Mouse (Mus musculus) embryonic facial prominence, embryonic 15.5 days (tissue): ENCODE data around the gene Chd9. TPM values are rescaled to one million over a fixed set of nuclear protein-coding genes. Genes with fewer than 3 reads are reported as not detected.
A peak's percentile ranks its signal among the peaks of the same experiment; 100 is the strongest.

ENCODE experiments used
- ATAC-seq: fragments of 200-750 bp; cut with Nextera tagmentation; 2 replicates; pipeline ENCODE4 v1.8.0; 2017; ENCODE audit warnings: low read depth, moderate TSS enrichment; ENCODE audit not compliant: insufficient number of reproducible peaks, low FRiP score, low TSS enrichment
- H3K27ac ChIP-seq: fragments of 300-500 bp; sonication (generic); replicated peaks from 2 replicates; pipeline ENCODE4 v1.5.1; 2015; ENCODE audit warnings: mild to moderate bottlenecking, inconsistent platforms
- H3K27me3 ChIP-seq: fragments of 300-500 bp; sonication (generic); 2 replicates; pipeline ENCODE4 v1.6.1; 2015; ENCODE audit warnings: inconsistent platforms
- H3K36me3 ChIP-seq: fragments of 300-500 bp; sonication (generic); 2 replicates; pipeline ENCODE4 v1.6.1; 2015; ENCODE audit warnings: mild to moderate bottlenecking, inconsistent platforms
- H3K4me1 ChIP-seq: fragments of 300-500 bp; sonication (generic); 2 replicates; pipeline ENCODE4 v1.6.1; 2015; ENCODE audit warnings: inconsistent platforms
- H3K4me2 ChIP-seq: fragments of 300-500 bp; sonication (generic); replicated peaks from 2 replicates; pipeline ENCODE4 v1.6.1; 2015; ENCODE audit warnings: mild to moderate bottlenecking, inconsistent platforms
- H3K4me3 ChIP-seq: fragments of 300-500 bp; sonication (generic); replicated peaks from 2 replicates; pipeline ENCODE4 v1.5.1; 2015; ENCODE audit warnings: mild to moderate bottlenecking, inconsistent platforms
- H3K9ac ChIP-seq: fragments of 300-500 bp; sonication (generic); 2 replicates; pipeline ENCODE4 v1.6.1; 2015; ENCODE audit warnings: inconsistent platforms
- H3K9me3 ChIP-seq: fragments of 300-500 bp; sonication (generic); replicated peaks from 2 replicates; pipeline ENCODE4 v1.6.1; 2016; ENCODE audit warnings: inconsistent platforms
- WGBS: fragments of 180-500 bp; shearing (Covaris S2); methylation state at CpG from one replicate; pipeline ENCODE4 v1.1.7; 2015; 5-methylcytosine and 5-hydroxymethylcytosine counted together
- polyA plus RNA-seq: library from polyadenylated mRNA; unstranded; fragments of >200 nt; fragmentation: Nextera tagmentation; extraction: Ambion mirVana; gene quantifications from 2 replicates; pipeline ENCODE4 v1.2.1, GENCODE M21; 2015

The Chd9 gene
- polyA plus RNA-seq, 1 experiment from 2014 or later = 139 TPM

- Histone ChIP-seq H3K4me2 (peak overlapping the region; percentile 10; the same call in 1 of the 2 replicates), H3K27ac (peak overlapping the region; percentile 70), H3K4me3 (no peak overlapping the region), H3K4me1 (peaks cover 25% of the 10 kb centered on the region), H3K9me3 (no peaks in the 10 kb centered on the region), H3K27me3 (no peaks in the 10 kb centered on the region), H3K9ac (no peak overlapping the region), H3K36me3 (peaks cover 10% of the 10 kb centered on the region; the same call in 1 of the 2 replicates)
- 22% methylated on average over 14 of the region's 14 CpGs for WGBS
- peak; percentile 63; the same call in 1 of the 2 replicates for ATAC-seq
Measured at GRCm38 (mm10) chr8:90894231-90894914, 66.2 kb downstream of the Chd9 start.

- Histone ChIP-seq H3K36me3 (peaks cover 5% of the 10 kb centered on the region; the same call in 1 of the 2 replicates), H3K9me3 (no peaks in the 10 kb centered on the region), H3K9ac (no peak overlapping the region), H3K27ac (no peak overlapping the region), H3K27me3 (no peaks in the 10 kb centered on the region), H3K4me2 (no peak overlapping the region), H3K4me3 (no peak overlapping the region), H3K4me1 (peaks cover 23% of the 10 kb centered on the region)
- 52% methylated on average over 5 of the region's 5 CpGs for WGBS
- ATAC-seq = peak; percentile 63; the same call in 1 of the 2 replicates
Measured at GRCm38 (mm10) chr8:90897343-90897742, 69.2 kb downstream of the Chd9 start.

- 31% methylated on average over 6 of the region's 6 CpGs for WGBS
- H3K9me3 ChIP-seq = no peaks in the 10 kb centered on the region
- no peak overlapping the region for H3K4me2 ChIP-seq
- H3K36me3 ChIP-seq = no peaks in the 10 kb centered on the region
- H3K27me3 ChIP-seq = no peaks in the 10 kb centered on the region
- no peak overlapping the region for H3K9ac ChIP-seq
- no peak overlapping the region for H3K4me3 ChIP-seq
- ATAC-seq = no peak
- peaks cover 14% of the 10 kb centered on the region for H3K4me1 ChIP-seq
- no peak overlapping the region for H3K27ac ChIP-seq
Measured at GRCm38 (mm10) chr8:90898578-90898977, 70.4 kb downstream of the Chd9 start.

GRCm38 (mm10) chr8:90902002-90902401, 73.8 kb downstream of the Chd9 start:
- no peak overlapping the region for H3K4me3 ChIP-seq
- no peaks in the 10 kb centered on the region for H3K27me3 ChIP-seq
- no peaks in the 10 kb centered on the region for H3K4me1 ChIP-seq
- no peak for ATAC-seq
- no peaks in the 10 kb centered on the region for H3K36me3 ChIP-seq
- H3K27ac ChIP-seq = no peak overlapping the region
- H3K9ac ChIP-seq = no peak overlapping the region
- 74% methylated on average over 2 of the region's 2 CpGs for WGBS
- no peak overlapping the region for H3K4me2 ChIP-seq
- no peaks in the 10 kb centered on the region for H3K9me3 ChIP-seq

GRCm38 (mm10) chr8:90904171-90904706, 76.1 kb downstream of the Chd9 start:
- ATAC-seq = no peak
- Histone ChIP-seq H3K9me3 (no peaks in the 10 kb centered on the region), H3K36me3 (no peaks in the 10 kb centered on the region), H3K9ac (no peak overlapping the region), H3K27ac (no peak overlapping the region), H3K4me1 (no peaks in the 10 kb centered on the region), H3K27me3 (no peaks in the 10 kb centered on the region), H3K4me2 (no peak overlapping the region), H3K4me3 (no peak overlapping the region)
- 80% methylated on average over 2 of the region's 2 CpGs for WGBS

GRCm38 (mm10) chr8:90906922-90907321, 78.8 kb downstream of the Chd9 start:
- Histone ChIP-seq H3K9me3 (no peaks in the 10 kb centered on the region), H3K36me3 (no peaks in the 10 kb centered on the region), H3K9ac (no peak overlapping the region), H3K4me1 (0 out of 2 replicates have a peak, but pooled peaks cover 3% of the 10 kb centered on the region), H3K4me3 (no peak overlapping the region), H3K27me3 (no peaks in the 10 kb centered on the region), H3K4me2 (no peak overlapping the region; the same call in 1 of the 2 replicates), H3K27ac (no peak overlapping the region)
- no peak for ATAC-seq
- 87% methylated on average over 4 of the region's 4 CpGs for WGBS

- Histone ChIP-seq H3K4me1 (0 out of 2 replicates have a peak, but pooled peaks cover 3% of the 10 kb centered on the region), H3K36me3 (no peaks in the 10 kb centered on the region), H3K4me3 (peak overlapping the region; percentile 82), H3K4me2 (peak overlapping the region; percentile 93), H3K9me3 (no peaks in the 10 kb centered on the region), H3K27me3 (no peaks in the 10 kb centered on the region), H3K27ac (peak overlapping the region; percentile 78), H3K9ac (peak overlapping the region; percentile 72)
- no peak for ATAC-seq
- WGBS = 24% methylated on average over 10 of the region's 10 CpGs
Measured at GRCm38 (mm10) chr8:90907516-90907847, 79.3 kb downstream of the Chd9 start.

GRCm38 (mm10) chr8:90907848-90908551, 79.8 kb downstream of the Chd9 start:
- ATAC-seq = peak; percentile 98
- Histone ChIP-seq H3K36me3 (no peaks in the 10 kb centered on the region), H3K4me1 (0 out of 2 replicates have a peak, but pooled peaks cover 3% of the 10 kb centered on the region), H3K4me2 (peak overlapping the region; percentile 93), H3K9ac (peak overlapping the region; percentile 72), H3K4me3 (peak overlapping the region; percentile 82), H3K9me3 (no peaks in the 10 kb centered on the region), H3K27me3 (no peaks in the 10 kb centered on the region), H3K27ac (peak overlapping the region; percentile 78)
- under 1% methylated on average over 69 of the region's 89 CpGs for WGBS

- Histone ChIP-seq H3K27ac (peak overlapping the region; percentile 78), H3K27me3 (no peaks in the 10 kb centered on the region)
Measured at GRCm38 (mm10) chr8:90908580-90909471, 80.7 kb downstream of the Chd9 start.

GRCm38 (mm10) chr8:90923158-90923905, 95.2 kb downstream of the Chd9 start:
- H3K27ac ChIP-seq = no peak overlapping the region
- no peaks in the 10 kb centered on the region for H3K9me3 ChIP-seq
- no peak overlapping the region for H3K4me3 ChIP-seq
- no peaks in the 10 kb centered on the region for H3K27me3 ChIP-seq
- no peak for ATAC-seq
- 78% methylated on average over 3 of the region's 3 CpGs for WGBS
- H3K4me1 ChIP-seq = no peaks in the 10 kb centered on the region
- 0 out of 2 replicates have a peak, but pooled peaks cover 4% of the 10 kb centered on the region for H3K36me3 ChIP-seq
- no peak overlapping the region for H3K9ac ChIP-seq
- no peak overlapping the region for H3K4me2 ChIP-seq

More at GRCm38 (mm10) chr8:90908580-90909471, 80.7 kb downstream of the Chd9 start:
- under 1% methylated on average over 63 of the region's 89 CpGs for WGBS
- peak; percentile 63 for ATAC-seq
- H3K9me3 ChIP-seq = no peaks in the 10 kb centered on the region
- peak overlapping the region; percentile 72 for H3K9ac ChIP-seq
- no peaks in the 10 kb centered on the region for H3K36me3 ChIP-seq
- H3K4me3 ChIP-seq = peak overlapping the region; percentile 82
- peak overlapping the region; percentile 93 for H3K4me2 ChIP-seq
- 0 out of 2 replicates have a peak, but pooled peaks cover 3% of the 10 kb centered on the region for H3K4me1 ChIP-seq
